Mouse (Mus musculus) right cerebral cortex, postnatal 36 days (tissue): Measurements from ENCODE around the gene Dot1l.
A peak's percentile ranks its signal among the peaks of the same experiment; 100 is the strongest.

Experiments
- DNase-seq, 2 experiments: peaks; one replicate each; pipeline ENCODE4 v3.0.0; 2022; ENCODE audit warnings: low spot score in 2 of 2, mixed read lengths in 1 of 2

The Dot1l gene

GRCm38 (mm10) chr10:80792175-80793032 is 37.4 kb downstream of the Dot1l start:
- DNase-seq: no peak

GRCm38 (mm10) chr10:80793033-80793784 is 38.2 kb downstream of the Dot1l start:
- DNase-seq: no peak

GRCm38 (mm10) chr10:80793803-80794202 is 38.8 kb downstream of the Dot1l start:
- DNase-seq: no peak

GRCm38 (mm10) chr10:80794750-80795149 is 39.7 kb downstream of the Dot1l start:
- DNase-seq: no peak

- no peak for DNase-seq
These were observed 41.4 kb downstream of the Dot1l start for GRCm38 (mm10) chr10:80796307-80796848.

GRCm38 (mm10) chr10:80797186-80798149 is 42.5 kb downstream of the Dot1l start:
- no peak for DNase-seq

- peak; percentile 92 to 94 for DNase-seq
These were observed 43.4 kb downstream of the Dot1l start, which contains the start of the genes Sf3a2 and Plekhj1 for GRCm38 (mm10) chr10:80798150-80799006. Sf3a2 (plus strand) TSS chr10:80798198. Plekhj1 (minus strand) TSS chr10:80798626.

GRCm38 (mm10) chr10:80799070-80799566 is 44.1 kb downstream of the Dot1l start:
- no peak for DNase-seq

- DNase-seq: no peak
These were observed 47.4 kb downstream of the Dot1l start for GRCm38 (mm10) chr10:80802204-80802912.

GRCm38 (mm10) chr10:80802996-80803395 is 48.0 kb downstream of the Dot1l start:
- DNase-seq: no peak

GRCm38 (mm10) chr10:80804340-80804739 is 49.3 kb downstream of the Dot1l start:
- no peak for DNase-seq

- DNase-seq: no peak
These were observed 49.9 kb downstream of the Dot1l start, which contains the start of gene Amh for GRCm38 (mm10) chr10:80804916-80805315. Amh (plus strand) TSS chr10:80805243.

GRCm38 (mm10) chr10:80805322-80805721 is 50.3 kb downstream of the Dot1l start:
- no peak for DNase-seq

- peak in 1 of 2 experiments; percentile 50 for DNase-seq
These were observed 50.9 kb downstream of the Dot1l start for GRCm38 (mm10) chr10:80805925-80806324.

GRCm38 (mm10) chr10:80806341-80807056 is 51.5 kb downstream of the Dot1l start:
- peak in 1 of 2 experiments; percentile 30 for DNase-seq

GRCm38 (mm10) chr10:80807057-80807627 is 52.1 kb downstream of the Dot1l start:
- peak; percentile 89 to 90 for DNase-seq

- no peak for DNase-seq
These were observed 53.3 kb downstream of the Dot1l start for GRCm38 (mm10) chr10:80808099-80808984.
